Mouse (Mus musculus) myocyte (in vitro differentiated cells): ENCODE measurements around the gene Dixdc1. TPM values are rescaled to one million over a fixed set of nuclear protein-coding genes. Genes with fewer than 3 reads are reported as not detected.

Source experiments
- polyA plus RNA-seq: library from polyadenylated mRNA; unstranded; fragments of >200 nt; fragmentation: generic; extraction: Trizol; gene quantifications from one replicate; pipeline ENCODE4 v1.2.1, GENCODE M21; 2012; ENCODE audit warnings: missing spikeins

Gene Dixdc1
- polyA plus RNA-seq, 1 experiment = 1.1 TPM

Other genes starting within 250 kb of the Dixdc1 start
- 7.9 TPM for gene Plet1, start 245.0 kb downstream of the Dixdc1 start, polyA plus RNA-seq
- 29.4 TPM for gene Pts, start 210.8 kb downstream of the Dixdc1 start, polyA plus RNA-seq
- gene Il18, start 184.7 kb downstream of the Dixdc1 start, polyA plus RNA-seq = 1.9 TPM
- 0.02 TPM for gene Bco2, start 184.3 kb downstream of the Dixdc1 start, polyA plus RNA-seq
- gene Tex12, start 178.2 kb downstream of the Dixdc1 start, polyA plus RNA-seq = not detected
- 210 TPM for gene Sdhd, start 135.7 kb downstream of the Dixdc1 start, polyA plus RNA-seq
- gene Timm8b, start 135.6 kb downstream of the Dixdc1 start, polyA plus RNA-seq = 184 TPM
- 2.2 TPM for gene Pih1d2, start 122.2 kb downstream of the Dixdc1 start, polyA plus RNA-seq
- gene Nkapd1, start 122.1 kb downstream of the Dixdc1 start, polyA plus RNA-seq = 4.8 TPM
- gene Dlat, start 79.7 kb downstream of the Dixdc1 start, polyA plus RNA-seq = 64.6 TPM
- gene 2310030G06Rik, start 7.0 kb upstream of the Dixdc1 start, polyA plus RNA-seq = 1.1 TPM
- 915 TPM for gene Cryab, start 11.8 kb upstream of the Dixdc1 start, polyA plus RNA-seq
- 249 TPM for gene Hspb2, start 12.8 kb upstream of the Dixdc1 start, polyA plus RNA-seq
- gene Fdxacb1, start 28.7 kb upstream of the Dixdc1 start, polyA plus RNA-seq = 3.6 TPM
- 22.5 TPM for gene Alg9, start 35.5 kb upstream of the Dixdc1 start, polyA plus RNA-seq
- gene 1110032A03Rik, start 36.0 kb upstream of the Dixdc1 start, polyA plus RNA-seq = 12.8 TPM
- 12.9 TPM for gene Ppp2r1b, start 105.8 kb upstream of the Dixdc1 start, polyA plus RNA-seq